ENCODE assay signal across 15 mouse cellular contexts in the genomic region with DNA sequence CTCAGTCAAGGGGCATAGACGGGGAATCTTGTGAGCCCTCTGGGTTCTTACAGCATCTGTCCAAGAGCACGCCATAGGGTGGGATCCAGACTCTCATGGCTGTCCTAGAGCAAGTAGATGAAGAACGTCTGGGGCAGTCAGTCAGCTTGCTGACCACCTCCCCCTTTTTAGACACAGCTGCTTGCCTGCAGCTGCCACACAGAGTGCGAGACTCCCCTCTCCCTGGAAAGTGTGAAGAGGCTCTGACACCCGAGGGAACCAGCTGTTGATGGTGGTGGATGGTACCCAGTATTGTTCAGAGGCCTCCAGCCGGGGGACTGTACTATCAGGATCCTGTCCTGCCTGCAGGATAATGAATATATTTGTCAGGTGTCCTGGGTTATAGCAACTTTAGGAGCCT.
DNase-seq lines count a peak whose midpoint lies in the region; ATAC-seq and TF ChIP-seq lines count a peak whose summit lies in the region.
"Had no signal": no experiment of that assay in that cellular context is flagged by ENCODE, and none has a peak within 500 bp of the region (broad histone marks: within the 10 kb centered on the region; RNA-seq: fewer than 3 reads in every experiment).

No protein-coding gene starts in this region.

- TF ChIP-seq CTCF in heart, adult 2 months (IDR thresholded peaks at IDR 0.05), result no peak

- 43% methylated on average over 6 of the region's 6 CpGs for WGBS in heart, embryonic 13.5 days
- WGBS in heart, adult 2 months, result 79% methylated on average over 6 of the region's 6 CpGs
- WGBS in neural tube, embryonic 13.5 days, result 47% methylated on average over 6 of the region's 6 CpGs
- 27% methylated on average over 6 of the region's 6 CpGs for WGBS in limb, embryonic 15.5 days
- 72% methylated on average over 6 of the region's 6 CpGs for WGBS in forebrain, embryonic 16.5 days

- no peak overlapping the region for H3K4me3 ChIP-seq in heart, embryonic 13.5 days
- no peak overlapping the region for H3K4me3 ChIP-seq in heart, adult 2 months
- H3K4me3 ChIP-seq in neural tube, embryonic 13.5 days, result no peak overlapping the region
- H3K4me3 ChIP-seq in limb, embryonic 15.5 days, result no peak overlapping the region
- no peak overlapping the region for H3K4me3 ChIP-seq in forebrain, embryonic 16.5 days (replicated peaks; ENCODE audit: low read length)
- H3K4me3 ChIP-seq: intestine, embryonic 15.5 days had no signal

- no peak for TF ChIP-seq EP300 in heart, adult 2 months (IDR thresholded peaks at IDR 0.05; ENCODE audit: insufficient read depth, low read depth, low read length)

- no peak overlapping the region for H3K27ac ChIP-seq in heart, embryonic 13.5 days (replicated peaks)
- H3K27ac ChIP-seq in heart, adult 2 months, result no peak overlapping the region
- H3K27ac ChIP-seq in neural tube, embryonic 13.5 days (replicated peaks), result peak overlapping the region; percentile 59; the same call in 1 of the 2 replicates
- peak overlapping the region; percentile 64; the same call in 1 of the 2 replicates for H3K27ac ChIP-seq in limb, embryonic 15.5 days
- no peak overlapping the region for H3K27ac ChIP-seq in forebrain, embryonic 16.5 days (ENCODE audit: low read length)
- H3K27ac ChIP-seq: intestine, embryonic 15.5 days; kidney, postnatal 0 days had no signal

- H3K9ac ChIP-seq in heart, embryonic 13.5 days, result 0 out of 2 replicates have a peak overlapping the region, but pooled peaks have one; percentile 17
- no peak overlapping the region for H3K9ac ChIP-seq in heart, adult 2 months (ENCODE audit: low read depth, low read length)
- 0 out of 2 replicates have a peak overlapping the region, but pooled peaks have one; percentile 31 for H3K9ac ChIP-seq in neural tube, embryonic 13.5 days
- H3K9ac ChIP-seq in limb, embryonic 15.5 days, result no peak overlapping the region
- H3K9ac ChIP-seq in forebrain, embryonic 16.5 days (replicated peaks; ENCODE audit: low read depth, low read length), result no peak overlapping the region
- H3K9ac ChIP-seq: intestine, embryonic 15.5 days had no signal

- TF ChIP-seq POLR2A in heart, adult 2 months (IDR thresholded peaks at IDR 0.05; ENCODE audit: insufficient read depth, low read depth, low read length), result no peak

- 0 out of 2 replicates have a peak, but pooled peaks cover 8% of the 10 kb centered on the region for H3K36me3 ChIP-seq in heart, embryonic 13.5 days
- no peaks in the 10 kb centered on the region for H3K36me3 ChIP-seq in heart, adult 2 months (ENCODE audit: control insufficient read depth, insufficient read depth, low read length)
- no peaks in the 10 kb centered on the region for H3K36me3 ChIP-seq in neural tube, embryonic 13.5 days
- peaks cover 3% of the 10 kb centered on the region; the same call in 1 of the 2 replicates for H3K36me3 ChIP-seq in limb, embryonic 15.5 days
- no peaks in the 10 kb centered on the region for H3K36me3 ChIP-seq in forebrain, embryonic 16.5 days (ENCODE audit: control insufficient read depth, insufficient read depth)
- H3K36me3 ChIP-seq: intestine, embryonic 15.5 days had no signal

- no peaks in the 10 kb centered on the region for H3K27me3 ChIP-seq in heart, embryonic 13.5 days (replicated peaks)
- no peaks in the 10 kb centered on the region for H3K27me3 ChIP-seq in heart, adult 2 months (ENCODE audit: control insufficient read depth, insufficient read depth, low read length)
- H3K27me3 ChIP-seq in neural tube, embryonic 13.5 days, result no peaks in the 10 kb centered on the region
- no peaks in the 10 kb centered on the region for H3K27me3 ChIP-seq in limb, embryonic 15.5 days
- H3K27me3 ChIP-seq in forebrain, embryonic 16.5 days (replicated peaks; ENCODE audit: control insufficient read depth, insufficient read depth, low read length), result no peaks in the 10 kb centered on the region
- H3K27me3 ChIP-seq: intestine, embryonic 15.5 days had no signal

- no peaks in the 10 kb centered on the region for H3K9me3 ChIP-seq in heart, embryonic 13.5 days
- H3K9me3 ChIP-seq in neural tube, embryonic 13.5 days, result no peaks in the 10 kb centered on the region
- H3K9me3 ChIP-seq in limb, embryonic 15.5 days, result no peaks in the 10 kb centered on the region
- no peaks in the 10 kb centered on the region for H3K9me3 ChIP-seq in forebrain, embryonic 16.5 days (ENCODE audit: control insufficient read depth, low read length)
- H3K9me3 ChIP-seq: intestine, embryonic 15.5 days had no signal

- intact Hi-C loops in heart, adult 2 months (cut with DNase I), result no loop called here

- no peak for ATAC-seq in heart, embryonic 13.5 days (ENCODE audit: extremely low read depth, insufficient number of reproducible peaks, low FRiP score, low TSS enrichment)
- ATAC-seq in neural tube, embryonic 13.5 days (ENCODE audit: low read depth), result no peak
- peak; percentile 61; the same call in 1 of the 2 replicates for ATAC-seq in limb, embryonic 15.5 days (ENCODE audit: insufficient number of reproducible peaks, low FRiP score, low TSS enrichment, low read depth)
- no peak for ATAC-seq in megakaryocyte-erythroid progenitor cell, adult 5-6 weeks (replicated peaks; ENCODE audit: low FRiP score, low TSS enrichment, poor library complexity, severe bottlenecking)
- ATAC-seq in forebrain, embryonic 16.5 days, result no peak
- ATAC-seq: intestine, embryonic 15.5 days had no signal

- peaks cover 50% of the 10 kb centered on the region for H3K4me1 ChIP-seq in heart, embryonic 13.5 days
- peaks cover 7% of the 10 kb centered on the region for H3K4me1 ChIP-seq in heart, adult 2 months (ENCODE audit: control insufficient read depth, insufficient read depth, low read length)
- H3K4me1 ChIP-seq in neural tube, embryonic 13.5 days (replicated peaks), result peaks cover 33% of the 10 kb centered on the region
- H3K4me1 ChIP-seq in limb, embryonic 15.5 days, result peaks cover 14% of the 10 kb centered on the region
- peaks cover 6% of the 10 kb centered on the region; the same call in 1 of the 2 replicates for H3K4me1 ChIP-seq in forebrain, embryonic 16.5 days (replicated peaks; ENCODE audit: control insufficient read depth, insufficient read depth, low read length)

- H3K79me2 ChIP-seq in heart, adult 2 months (replicated peaks; ENCODE audit: control insufficient read depth, insufficient read depth, low read length), result no peaks in the 10 kb centered on the region

- no peak overlapping the region for H3K4me2 ChIP-seq in heart, embryonic 13.5 days
- H3K4me2 ChIP-seq in neural tube, embryonic 13.5 days, result no peak overlapping the region
- H3K4me2 ChIP-seq in limb, embryonic 15.5 days, result no peak overlapping the region; the same call in 1 of the 2 replicates
- no peak overlapping the region for H3K4me2 ChIP-seq in forebrain, embryonic 16.5 days (ENCODE audit: low read length)
- H3K4me2 ChIP-seq: intestine, embryonic 15.5 days had no signal

- no peak for DNase-seq in heart, adult 2 months
- DNase-seq in neural tube, embryonic 10.5 days (ENCODE audit: extremely low spot score, low spot score), result no peak
- no peak for DNase-seq in layer of hippocampus, adult 18-20 months (ENCODE audit: low spot score in 2 of 2)
- DNase-seq: cerebellum, adult 9-11 months; lung, adult 18-20 months; lung, postnatal 4 days; right cerebral cortex, postnatal 14 days; thymus, postnatal 36 days had no signal

Comparison
In these comparisons a context has a peak if more than half of its experiments do, and no peak if none do; other contexts are left out.
1. H3K9ac ChIP-seq: peak in heart, embryonic 13.5 days (single experiment) and neural tube, embryonic 13.5 days (single experiment); none in heart, adult 2 months (single experiment), limb, embryonic 15.5 days (single experiment) and forebrain, embryonic 16.5 days (single experiment).
2. H3K27ac ChIP-seq: peak in neural tube, embryonic 13.5 days (single experiment) and limb, embryonic 15.5 days (single experiment); none in heart, embryonic 13.5 days (single experiment), heart, adult 2 months (single experiment) and forebrain, embryonic 16.5 days (single experiment).